In genomic region chr1:43361455-43361863, GRCm38 (mm10) we compare ENCODE assay signal across 9 mouse cellular contexts.
DNase-seq lines count a peak whose midpoint lies in the region; ATAC-seq and TF ChIP-seq lines count a peak whose summit lies in the region.
"Had no signal": no experiment of that assay in that cellular context is flagged by ENCODE, and none has a peak within 500 bp of the region (broad histone marks: within the 10 kb centered on the region; RNA-seq: fewer than 3 reads in every experiment).

No protein-coding gene starts in this region.

- H3K36me3 ChIP-seq in forebrain, postnatal 0 days (ENCODE audit: insufficient read depth) = no peaks in the 10 kb centered on the region

- WGBS in forebrain, postnatal 0 days = 15% methylated on average over 3 of the region's 3 CpGs

- H3K4me2 ChIP-seq in forebrain, postnatal 0 days (ENCODE audit: low read depth) = no peak overlapping the region

- H3K27me3 ChIP-seq in forebrain, postnatal 0 days (ENCODE audit: insufficient read depth, low read length) = no peaks in the 10 kb centered on the region

- H3K4me3 ChIP-seq in forebrain, postnatal 0 days (ENCODE audit: low read depth, low read length) = no peak overlapping the region
- H3K4me3 ChIP-seq: erythroblast, embryonic 14.5 days had no signal

- 0 out of 2 replicates have a peak, but pooled peaks have one; percentile 59 for ATAC-seq in megakaryocyte-erythroid progenitor cell, adult 5-6 weeks (replicated peaks; ENCODE audit: low FRiP score, low TSS enrichment, poor library complexity, severe bottlenecking)
- no peak for ATAC-seq in forebrain, postnatal 0 days

- H3K4me1 ChIP-seq in forebrain, postnatal 0 days (ENCODE audit: insufficient read depth) = no peaks in the 10 kb centered on the region

- H3K27ac ChIP-seq in forebrain, postnatal 0 days (ENCODE audit: low read depth, low read length) = no peak overlapping the region

- no peak for TF ChIP-seq CTCF in forebrain, postnatal 0 days (IDR thresholded peaks at IDR 0.05; ENCODE audit: low read depth)

- no peak overlapping the region for H3K9ac ChIP-seq in forebrain, postnatal 0 days

- no peaks in the 10 kb centered on the region for H3K9me3 ChIP-seq in forebrain, postnatal 0 days (ENCODE audit: low read length)

- DNase-seq in kidney, adult 9 months = peak; percentile 40
- DNase-seq in kidney, adult 18-20 months = no peak
- DNase-seq in CD4-positive, CD25-positive, alpha-beta regulatory T cell, adult 2 months (ENCODE audit: low read depth, low spot score) = peak; percentile 61
- peak; percentile 62 for DNase-seq in embryo, embryonic 11 days
- no peak for DNase-seq in layer of hippocampus, postnatal 10 days (ENCODE audit: low spot score in 2 of 2)
- no peak for DNase-seq in forebrain, postnatal 0 days
- DNase-seq in cerebellum, postnatal 36 days = no peak

Comparison
In these comparisons a context has a peak if more than half of its experiments do, and no peak if none do; other contexts are left out.
1. DNase-seq: peak in kidney, adult 9 months (single experiment), CD4-positive, CD25-positive, alpha-beta regulatory T cell, adult 2 months (single experiment) and embryo, embryonic 11 days (single experiment); none in kidney, adult 18-20 months (single experiment), layer of hippocampus, postnatal 10 days (0 of 2), forebrain, postnatal 0 days (single experiment) and cerebellum, postnatal 36 days (0 of 2).